Mouse (Mus musculus): ENCODE measurements around the gene Lrrc29.

Gene Lrrc29

GRCm38 (mm10) chr8:105265128-105265527, 61.0 kb downstream of the Lrrc29 start:
- DNase-seq (ENCODE audit: low spot score) = no peak

GRCm38 (mm10) chr8:105264024-105264982, 61.8 kb downstream of the Lrrc29 start, which contains the start of the genes Tradd and Fbxl8:
Gene Tradd, minus strand, starts transcription at chr8:105264609.
Gene Fbxl8, plus strand, starts transcription at chr8:105264648.
- peak; percentile 80 for DNase-seq (ENCODE audit: low spot score)

- DNase-seq (ENCODE audit: low spot score) = no peak
These were observed 62.7 kb downstream of the Lrrc29 start for GRCm38 (mm10) chr8:105263244-105263912.

Data from ovary, postnatal 36 days (tissue).